Mouse (Mus musculus): ENCODE measurements around the gene Gm13103. TPM values are rescaled to one million over a fixed set of nuclear protein-coding genes. Genes with fewer than 3 reads are reported as not detected.

The Gm13103 gene
- not detected in 2 replicates for polyA plus RNA-seq (2021; fragmentation: Nextera tagmentation)
- long read RNA-seq, experiment 1 = 0 reads
- long read RNA-seq, experiment 2 = 0 reads

GRCm38 (mm10) chr4:143846197-143846596 lies at the start of gene Gm13103:
TSS of gene Gm13103 (plus strand) at chr4:143846497.

DNA sequence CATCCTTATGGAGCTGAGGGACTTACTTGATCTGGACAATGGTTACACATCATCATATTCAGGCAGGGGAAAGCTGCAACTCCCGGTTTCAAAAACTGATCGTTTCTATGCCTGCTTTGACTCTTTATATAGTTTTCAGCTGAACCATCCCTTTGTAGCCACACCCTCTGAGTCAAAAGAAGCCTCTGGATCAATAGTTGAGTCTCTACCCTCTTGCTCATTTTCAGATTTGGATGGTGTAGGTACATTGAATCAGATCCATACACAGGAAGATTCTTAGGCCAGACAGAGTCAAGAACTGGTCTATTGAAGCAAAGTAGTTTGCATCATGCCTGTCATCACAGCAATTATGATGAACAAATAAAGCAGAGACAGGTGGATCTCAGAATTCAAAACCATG lies 30.3 kb upstream of the Gm13103 start, which contains the start of gene Gm13084:
Gm13084 (minus strand) TSS at position 101 of the 400 bp plus-strand sequence.

DNA sequence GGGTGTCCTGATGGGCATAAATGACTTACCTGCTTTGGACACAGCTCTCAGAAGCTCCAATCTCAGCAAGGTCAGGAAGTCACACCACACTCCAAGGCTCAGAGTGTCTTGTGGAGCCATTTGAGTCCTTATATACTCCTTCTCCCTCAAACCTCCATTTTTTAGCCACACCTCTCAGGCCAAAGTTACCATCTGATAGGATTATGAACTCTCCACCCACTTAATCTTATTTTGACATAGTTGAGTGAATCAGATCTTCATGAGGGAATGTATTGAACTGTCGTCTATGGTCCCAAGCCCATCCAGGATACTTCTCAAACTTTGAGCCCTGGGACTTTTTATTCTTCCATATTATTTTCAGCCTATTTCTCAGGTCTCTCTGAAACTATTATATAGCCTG lies 54.0 kb downstream of the Gm13103 start, which contains the start of gene Pramef6:
Pramef6 (minus strand) TSS at position 101 of the 400 bp plus-strand sequence.

Other genes starting within 250 kb of the Gm13103 start
- gene Gm13083, start 231.5 kb upstream of the Gm13103 start, polyA plus RNA-seq (2021; fragmentation: Nextera tagmentation) = not detected in 2 replicates
- not detected in 2 replicates for gene Gm13088, start 189.3 kb upstream of the Gm13103 start, polyA plus RNA-seq (2021; fragmentation: Nextera tagmentation)
- not detected in 2 replicates for gene Gm13089, start 143.8 kb upstream of the Gm13103 start, polyA plus RNA-seq (2021; fragmentation: Nextera tagmentation)
- not detected in 2 replicates for gene Gm13078, start 127.0 kb upstream of the Gm13103 start, polyA plus RNA-seq (2021; fragmentation: Nextera tagmentation)
- not detected in 2 replicates for gene Gm13023, start 57.1 kb upstream of the Gm13103 start, polyA plus RNA-seq (2021; fragmentation: Nextera tagmentation)
- gene Gm13084, start 30.4 kb upstream of the Gm13103 start, polyA plus RNA-seq (2021; fragmentation: Nextera tagmentation) = not detected in 2 replicates
- gene Pramef6, start 53.9 kb downstream of the Gm13103 start, polyA plus RNA-seq (2021; fragmentation: Nextera tagmentation) = not detected in 2 replicates
- gene Pramef25, start 104.5 kb downstream of the Gm13103 start, polyA plus RNA-seq (2021; fragmentation: Nextera tagmentation) = not detected in 2 replicates
- not detected in 2 replicates for gene Gm13101, start 120.5 kb downstream of the Gm13103 start, polyA plus RNA-seq (2021; fragmentation: Nextera tagmentation)
- not detected in 2 replicates for gene Pramef17, start 147.9 kb downstream of the Gm13103 start, polyA plus RNA-seq (2021; fragmentation: Nextera tagmentation)
- gene Pramel4, start 212.6 kb downstream of the Gm13103 start, polyA plus RNA-seq (2021; fragmentation: Nextera tagmentation) = not detected in 2 replicates

Measured in layer of hippocampus, adult 6 months (tissue).